Mouse (Mus musculus) frontal cortex, adult 2 months (tissue): ENCODE measurements around the gene Wnt5b. TPM values are rescaled to one million over a fixed set of nuclear protein-coding genes. Genes with fewer than 3 reads are reported as not detected.
"Not testable (repeated sequence)": the region's sequence is repeated elsewhere in the genome, so short reads cannot be mapped to it uniquely, and the experiment has no call there.

Experiments
- DNase-seq, 2 experiments: peaks; one replicate each; pipeline ENCODE4 v3.0.0; 2022; ENCODE audit warnings: low spot score in 1 of 2; ENCODE audit errors: extremely low spot score in 1 of 2
- polyA plus RNA-seq: library from polyadenylated mRNA; depleted of rRNA; stranded (reverse); fragments of >200 nt; gene quantifications from 2 replicates; pipeline ENCODE4 v1.2.3, GENCODE M21; 2012

Wnt5b gene
- polyA plus RNA-seq, 1 experiment, result 2.8 TPM

GRCm38 (mm10) chr6:119460391-119460790, 83.8 kb downstream of the Wnt5b start:
- no peak for DNase-seq

- no peak for DNase-seq
Observed at GRCm38 (mm10) chr6:119459041-119459440, 85.1 kb downstream of the Wnt5b start.

GRCm38 (mm10) chr6:119458166-119458565, 86.0 kb downstream of the Wnt5b start:
- DNase-seq, result no peak

GRCm38 (mm10) chr6:119451981-119452499, 92.1 kb downstream of the Wnt5b start:
- peak; percentile 81 to 90 for DNase-seq

- peak in 1 of 2 experiments; percentile 46 for DNase-seq
Observed at GRCm38 (mm10) chr6:119450965-119451943, 92.9 kb downstream of the Wnt5b start.

- DNase-seq, result peak in 1 of 2 experiments; percentile 29
Observed at GRCm38 (mm10) chr6:119449060-119449499, 95.1 kb downstream of the Wnt5b start.

GRCm38 (mm10) chr6:119448321-119449059, 95.7 kb downstream of the Wnt5b start:
- DNase-seq, result no peak

GRCm38 (mm10) chr6:119445671-119446607, 98.2 kb downstream of the Wnt5b start:
- no peak for DNase-seq

GRCm38 (mm10) chr6:119443742-119444645, 100.2 kb downstream of the Wnt5b start:
- peak in 1 of 2 experiments; percentile 90 for DNase-seq

GRCm38 (mm10) chr6:119442729-119443128, 101.4 kb downstream of the Wnt5b start:
- DNase-seq, result not testable (repeated sequence)

GRCm38 (mm10) chr6:119437894-119438761, 106.0 kb downstream of the Wnt5b start:
- DNase-seq, result no peak

GRCm38 (mm10) chr6:119434394-119434793, 109.8 kb downstream of the Wnt5b start:
- no peak for DNase-seq

GRCm38 (mm10) chr6:119431751-119432324, 112.3 kb downstream of the Wnt5b start:
- DNase-seq, result no peak

GRCm38 (mm10) chr6:119430508-119430907, 113.6 kb downstream of the Wnt5b start:
- DNase-seq, result peak in 1 of 2 experiments; percentile 81

GRCm38 (mm10) chr6:119429311-119429710, 114.8 kb downstream of the Wnt5b start:
- DNase-seq, result no peak

- no peak for DNase-seq
Observed at GRCm38 (mm10) chr6:119428611-119429010, 115.5 kb downstream of the Wnt5b start.

GRCm38 (mm10) chr6:119421001-119421400, 123.1 kb downstream of the Wnt5b start:
- no peak for DNase-seq

- no peak for DNase-seq
Observed at GRCm38 (mm10) chr6:119420357-119420756, 123.8 kb downstream of the Wnt5b start.
